Mouse (Mus musculus) gastrocnemius, postnatal 10 days (tissue): Measurements from ENCODE around the gene Cd163. TPM values are rescaled to one million over a fixed set of nuclear protein-coding genes. Genes with fewer than 3 reads are reported as not detected.

Experiments used
- DNase-seq: peaks from one replicate; pipeline ENCODE4 v3.0.0; 2021; ENCODE audit warnings: mixed read lengths
- total RNA-seq, 2 experiments: library from RNA; stranded (reverse); gene quantifications; 2 replicates each; pipeline ENCODE4 v1.2.3; 2021

Gene Cd163
- total RNA-seq, 2 experiments from 2014 or later = 9.3 to 15.8 TPM

- no peak for DNase-seq
Observed at GRCm38 (mm10) chr6:124360549-124360948, 56.1 kb downstream of the Cd163 start.

- DNase-seq = no peak
Observed at GRCm38 (mm10) chr6:124364328-124364727, 59.9 kb downstream of the Cd163 start.

- no peak for DNase-seq
Observed at GRCm38 (mm10) chr6:124373584-124374206, 69.2 kb downstream of the Cd163 start.

GRCm38 (mm10) chr6:124374683-124375082, 70.2 kb downstream of the Cd163 start:
- DNase-seq = no peak

- DNase-seq = no peak
Observed at GRCm38 (mm10) chr6:124375435-124375884, 71.0 kb downstream of the Cd163 start.

GRCm38 (mm10) chr6:124376311-124376710, 71.9 kb downstream of the Cd163 start:
- DNase-seq = no peak

GRCm38 (mm10) chr6:124377494-124378255, 73.2 kb downstream of the Cd163 start:
- no peak for DNase-seq

- DNase-seq = peak; percentile 56
Observed at GRCm38 (mm10) chr6:124379331-124379730, 74.9 kb downstream of the Cd163 start.

Other genes with a start within 250 kb of the Cd163 start
- not detected for gene Vmn2r27, start 72.8 kb upstream of the Cd163 start, total RNA-seq
- 10 to 100 TPM; 25.8 to 28.3 TPM for gene Pex5, start 110.4 kb downstream of the Cd163 start, total RNA-seq
- gene Clstn3, start 160.1 kb downstream of the Cd163 start, total RNA-seq = 1 to 10 TPM; 1.5 to 1.8 TPM
- gene C1rl, start 188.5 kb downstream of the Cd163 start, total RNA-seq = 1 to 10 TPM in 1 of 2 experiments, under 1 TPM in 1; 0.82 to 1.2 TPM
- 10 to 100 TPM; 19.4 to 19.7 TPM for gene C1ra, start 207.7 kb downstream of the Cd163 start, total RNA-seq
- gene C1s1, start 237.7 kb downstream of the Cd163 start, total RNA-seq = 10 to 100 TPM; 43.3 to 51.5 TPM